Mouse (Mus musculus) adrenal gland, postnatal 10 days (tissue): Measurements from ENCODE around the gene 1700017N19Rik. TPM values are rescaled to one million over a fixed set of nuclear protein-coding genes. Genes with fewer than 3 reads are reported as not detected.

Experiments used
- DNase-seq: peaks from one replicate; pipeline ENCODE4 v3.0.0; 2021; ENCODE audit warnings: mixed read lengths
- total RNA-seq, 2 experiments: library from RNA; stranded (reverse); gene quantifications; 2 replicates each; pipeline ENCODE4 v1.2.3; 2021

Gene 1700017N19Rik
- total RNA-seq, 2 experiments from 2014 or later = not detected

DNA sequence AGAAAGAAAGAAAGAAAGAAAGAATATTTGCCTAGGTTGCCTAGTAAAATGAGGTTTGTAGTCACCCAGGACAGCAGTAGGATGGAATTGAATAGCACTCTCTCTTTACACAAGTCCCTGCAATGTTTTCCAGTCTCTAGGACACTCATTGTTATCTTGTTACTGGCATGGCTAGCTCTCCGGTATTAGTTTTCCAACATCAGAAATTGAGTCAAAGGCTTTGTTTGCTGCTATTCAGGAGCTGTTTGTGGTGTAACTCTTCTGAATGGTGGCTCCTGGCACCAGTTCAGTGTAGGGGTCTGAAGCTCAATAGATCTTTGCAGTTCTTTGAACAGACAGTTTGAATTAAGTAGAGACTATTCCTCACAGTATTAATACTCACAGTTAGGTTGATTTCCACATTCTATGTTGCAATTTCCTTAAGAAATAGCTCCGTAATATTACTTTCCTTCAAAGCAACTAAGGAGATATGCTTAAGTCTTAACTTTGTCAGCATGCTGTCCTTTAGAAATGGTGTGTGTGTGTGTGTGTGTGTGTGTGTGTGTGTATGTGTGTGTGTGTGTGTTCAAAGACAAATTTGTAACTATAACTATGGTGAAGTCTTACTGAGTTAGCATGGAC, 71.8 kb downstream of the 1700017N19Rik start:
- DNase-seq = no peak

Other genes with a start within 250 kb of the 1700017N19Rik start
- gene Gm4302, start 249.6 kb upstream of the 1700017N19Rik start, total RNA-seq = not detected
- not detected for gene Gm4303, start 244.5 kb upstream of the 1700017N19Rik start, total RNA-seq
- gene Gm4305, start 239.4 kb upstream of the 1700017N19Rik start, total RNA-seq = not detected
- not detected for gene Gm4307, start 229.1 kb upstream of the 1700017N19Rik start, total RNA-seq
- not detected for gene Gm4312, start 207.9 kb upstream of the 1700017N19Rik start, total RNA-seq
- 10 to 100 TPM; 21.3 to 22.0 TPM for gene Tmtc3, start 103.1 kb upstream of the 1700017N19Rik start, total RNA-seq
- 1 to 10 TPM; 6.5 to 7.9 TPM for gene Cep290, start 102.9 kb upstream of the 1700017N19Rik start, total RNA-seq
- 1 to 10 TPM; 9.4 to 9.5 TPM for gene 4930430F08Rik, start 61 bp upstream of the 1700017N19Rik start, total RNA-seq